Mouse (Mus musculus): Measurements from ENCODE around the gene Lrrc66.

- TF ChIP-seq CTCF (IDR thresholded peaks at IDR 0.05; ENCODE audit: control insufficient read depth, insufficient read depth, insufficient read length) (no peak), MAX (IDR thresholded peaks at IDR 0.05) (no peak), CEBPB (IDR thresholded peaks at IDR 0.05; ENCODE audit: low read depth) (no peak), MYOG (IDR thresholded peaks at IDR 0.05; ENCODE audit: control insufficient read depth, extremely low read depth, insufficient read length) (no peak), USF1 (IDR thresholded peaks at IDR 0.05; ENCODE audit: low read depth) (no peak)
Measured at GRCm38 (mm10) chr5:73637337-73638107, 5.2 kb upstream of the Lrrc66 start.
